Mouse (Mus musculus): ENCODE data around the gene Ccl28.
"Not testable (repeated sequence)": the region's sequence is repeated elsewhere in the genome, so short reads cannot be mapped to it uniquely, and the experiment has no call there.

Ccl28 gene

GRCm38 (mm10) chr13:119623634-119624033 lies at the start of gene Ccl28:
Gene Ccl28, plus strand, starts transcription at chr13:119623819.
- DNase-seq: no peak

- DNase-seq: peak; percentile 37
Observed at GRCm38 (mm10) chr13:119596321-119597211, 27.1 kb upstream of the Ccl28 start.

DNA sequence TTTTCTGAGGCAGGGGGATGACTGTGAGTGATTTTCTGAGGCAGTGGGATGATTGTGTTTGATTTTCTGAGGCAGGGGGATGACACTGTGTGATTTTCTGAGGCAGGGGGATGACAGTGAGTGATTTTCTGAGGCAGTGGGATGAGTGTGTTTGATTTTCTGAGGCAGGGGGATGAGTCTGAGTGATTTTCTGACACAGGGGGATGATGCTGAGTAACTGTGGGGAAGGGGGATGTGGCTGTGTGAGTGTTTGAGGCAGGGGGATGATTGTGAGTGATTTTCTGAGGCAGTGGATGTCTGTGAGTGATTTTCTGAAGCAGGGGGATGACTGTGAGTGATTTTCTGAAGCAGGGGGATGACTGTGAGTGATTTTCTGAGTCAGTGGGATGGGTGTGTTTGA lies 25.2 kb upstream of the Ccl28 start:
- DNase-seq: not testable (repeated sequence)

GRCm38 (mm10) chr13:119599066-119599465 lies 24.6 kb upstream of the Ccl28 start:
- DNase-seq: not testable (repeated sequence)

DNA sequence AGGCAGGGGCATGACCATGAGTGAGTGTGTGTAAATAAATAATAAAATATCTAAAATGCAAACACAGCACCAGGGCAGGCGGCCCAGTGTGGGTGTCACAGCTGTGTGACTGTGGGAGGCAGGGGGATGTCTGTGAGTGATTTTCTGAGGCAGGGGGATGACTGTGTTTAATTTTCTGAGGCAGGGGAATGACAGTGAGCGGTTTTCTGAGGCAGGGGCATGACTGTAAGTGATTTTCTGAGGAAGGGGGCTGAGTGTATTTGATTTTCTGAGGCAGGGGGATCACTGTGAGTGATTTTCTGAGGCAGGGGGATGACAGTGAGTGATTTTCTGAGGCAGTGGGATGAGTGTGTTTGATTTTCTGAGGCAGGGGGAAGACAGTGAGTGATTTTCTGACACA lies 24.1 kb upstream of the Ccl28 start:
- DNase-seq: not testable (repeated sequence)

DNA sequence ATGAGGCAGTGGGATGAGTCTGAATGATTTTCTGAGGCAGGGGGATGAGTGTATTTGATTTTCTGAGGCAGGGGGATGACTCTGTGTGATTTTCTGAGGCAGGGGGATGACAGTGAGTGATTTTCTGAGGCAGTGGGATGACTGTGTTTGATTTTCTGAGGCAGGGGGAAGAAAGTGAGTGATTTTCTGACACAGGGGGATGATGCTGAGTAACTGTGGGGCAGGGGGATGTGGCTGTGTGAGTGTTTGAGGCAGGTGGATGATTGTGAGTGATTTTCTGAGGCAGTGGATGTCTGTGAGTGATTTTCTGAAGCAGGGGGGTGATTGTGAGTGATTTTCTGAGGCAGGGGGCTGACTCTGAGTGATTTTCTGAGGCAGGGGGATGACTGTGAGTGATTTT lies 23.5 kb upstream of the Ccl28 start:
- peak; percentile 34 for DNase-seq

DNA sequence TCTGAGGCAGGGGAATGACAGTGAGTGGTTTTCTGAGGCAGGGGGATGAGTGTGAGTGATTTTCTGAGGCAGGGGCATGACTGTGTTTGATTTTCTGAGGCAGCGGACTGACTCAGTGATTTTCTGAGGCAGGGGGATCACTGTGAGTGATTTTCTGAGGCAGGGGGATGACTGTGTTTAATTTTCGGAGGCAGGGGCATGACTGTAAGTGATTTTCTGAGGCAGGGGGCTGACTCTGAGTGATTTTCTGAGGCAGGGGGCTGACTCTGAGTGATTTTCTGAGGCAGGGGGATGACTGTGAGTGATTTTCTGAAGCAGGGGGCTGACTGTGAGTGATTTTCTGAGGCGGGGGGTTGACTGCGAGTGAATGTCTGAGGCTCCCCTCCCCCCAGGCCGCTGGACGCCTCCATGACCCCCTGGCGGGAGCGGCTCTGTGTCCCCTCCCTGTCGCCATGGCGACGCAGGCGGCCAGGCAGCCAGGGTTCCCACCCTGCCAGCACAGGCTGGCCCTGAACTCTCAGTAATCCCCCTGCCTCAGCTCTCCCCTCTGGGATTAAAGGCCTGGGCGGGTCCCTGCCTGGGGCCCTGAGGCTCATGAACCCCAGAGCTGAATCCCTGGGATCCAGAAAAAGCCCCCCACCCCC lies 20.8 kb upstream of the Ccl28 start:
- peak; percentile 66 for DNase-seq

GRCm38 (mm10) chr13:119603890-119604289 lies 19.7 kb upstream of the Ccl28 start:
- DNase-seq: not testable (repeated sequence)

GRCm38 (mm10) chr13:119604322-119604721 lies 19.3 kb upstream of the Ccl28 start:
- DNase-seq: not testable (repeated sequence)

DNA sequence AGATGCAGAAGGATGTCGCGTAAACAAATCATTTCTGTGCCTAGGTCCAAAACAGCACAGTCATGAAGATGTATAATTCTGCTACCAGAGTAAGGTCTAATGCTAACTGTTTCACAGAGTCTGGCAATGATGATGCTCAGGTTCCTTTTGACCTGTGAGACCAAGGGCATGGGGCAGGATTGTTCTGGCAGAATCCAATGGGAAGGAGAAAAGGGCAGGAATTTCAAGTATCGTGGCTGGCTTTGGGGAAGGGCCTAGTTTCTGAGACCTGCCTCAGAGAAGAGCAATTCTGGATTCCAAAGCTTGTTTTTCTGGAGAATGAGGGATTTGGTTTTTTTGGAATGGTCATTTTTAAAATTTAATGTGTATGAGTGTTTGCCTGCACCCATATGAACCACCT lies 4.8 kb upstream of the Ccl28 start:
- no peak for DNase-seq

GRCm38 (mm10) chr13:119619735-119620134 lies 3.9 kb upstream of the Ccl28 start:
- no peak for DNase-seq

- DNase-seq: peak; percentile 42
Observed at GRCm38 (mm10) chr13:119625952-119626351, 2.3 kb downstream of the Ccl28 start.

DNA sequence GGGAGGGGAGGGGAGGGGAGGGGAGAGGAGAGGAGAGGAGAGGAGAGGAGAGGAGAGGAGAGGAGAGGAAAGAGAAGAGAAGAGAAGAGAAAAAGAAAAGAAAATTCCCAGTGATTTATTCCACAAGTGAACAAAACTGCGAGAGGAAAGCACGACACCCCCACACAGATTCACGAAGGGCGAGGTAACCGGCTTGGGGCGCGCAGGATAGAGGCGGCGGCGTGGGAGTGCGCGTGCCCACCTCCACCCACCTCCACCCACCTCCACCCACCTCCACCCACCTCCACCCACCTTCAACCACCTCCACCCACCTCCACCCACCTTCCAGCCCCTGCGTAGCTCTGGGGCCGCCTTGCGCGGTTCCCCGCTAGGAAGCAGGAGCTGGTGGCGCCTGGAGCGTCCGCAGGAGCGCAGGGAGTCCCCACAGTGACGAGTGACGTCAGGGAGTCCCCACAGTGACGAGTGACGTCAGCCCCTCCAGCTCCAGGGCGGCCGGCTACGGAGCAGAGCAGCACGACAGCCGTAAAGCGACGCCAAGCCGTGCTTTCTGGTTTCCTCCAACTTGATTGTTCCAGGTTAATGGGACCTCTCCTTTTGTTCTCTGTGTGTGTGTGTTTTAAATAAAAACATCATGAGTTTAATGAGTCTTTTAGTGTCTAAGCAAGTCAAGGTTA lies 8.0 kb downstream of the Ccl28 start:
- peak; percentile 92 for DNase-seq

DNA sequence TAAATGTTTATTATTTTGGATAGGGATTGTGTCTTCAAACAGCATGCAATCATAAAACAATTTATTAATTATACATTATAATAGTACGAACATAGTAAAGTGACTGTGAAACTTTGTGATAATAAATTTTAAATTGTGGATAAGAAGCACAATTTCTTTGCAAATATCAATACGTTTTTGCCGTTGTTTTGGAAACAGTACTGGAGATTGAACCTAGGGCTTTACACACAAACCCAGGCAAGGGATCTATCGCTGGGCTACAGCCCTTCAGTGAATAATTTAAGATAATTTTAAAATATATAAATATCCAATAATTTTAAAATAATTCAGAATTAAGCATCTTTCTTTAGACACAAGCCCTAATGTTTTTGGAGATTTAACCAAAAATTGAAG lies 8.5 kb downstream of the Ccl28 start:
- no peak for DNase-seq

- DNase-seq: no peak
Observed at GRCm38 (mm10) chr13:119635496-119635895, 11.9 kb downstream of the Ccl28 start.

DNA sequence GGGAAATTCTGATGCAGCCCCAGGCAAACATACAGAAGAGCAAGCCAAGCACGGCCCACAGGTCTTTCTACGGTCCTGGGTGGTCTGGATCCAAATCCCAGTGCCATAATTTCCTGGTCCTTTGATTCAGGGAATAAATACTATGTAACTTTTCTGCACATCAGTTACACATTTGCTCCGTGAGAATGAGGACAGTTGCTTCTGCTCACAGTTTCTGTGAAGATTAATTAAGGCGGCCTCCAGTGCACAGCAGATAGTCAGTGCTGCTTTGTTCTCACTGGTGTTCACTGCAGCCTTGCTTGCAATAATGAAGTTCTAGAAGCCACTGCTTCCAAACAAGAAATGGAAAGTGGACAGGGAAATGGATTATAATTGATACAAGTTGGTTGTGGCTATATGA lies 14.2 kb downstream of the Ccl28 start:
- no peak for DNase-seq

DNA sequence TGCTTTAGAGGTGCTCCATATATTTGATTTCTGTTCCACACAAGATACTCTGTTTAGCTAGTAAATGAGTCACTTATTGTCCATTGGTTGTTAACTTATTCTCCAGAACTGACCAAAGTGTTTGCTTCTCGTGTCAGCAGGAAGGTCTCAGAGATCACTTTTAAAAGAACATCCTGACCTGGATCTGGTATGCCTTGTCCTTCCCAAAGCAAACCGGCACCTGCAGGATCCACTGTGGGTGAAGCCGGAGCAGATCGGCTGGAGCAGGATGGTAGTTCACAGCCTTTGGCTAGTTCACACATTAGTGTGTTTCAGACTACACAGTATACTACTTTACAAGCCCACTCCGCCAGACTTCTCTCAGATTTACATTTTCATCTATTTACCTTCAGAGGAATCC lies 14.8 kb downstream of the Ccl28 start:
- DNase-seq: no peak

- no peak for DNase-seq
Observed at GRCm38 (mm10) chr13:119639302-119639701, 15.7 kb downstream of the Ccl28 start.

GRCm38 (mm10) chr13:119640504-119640903 lies 16.9 kb downstream of the Ccl28 start:
- DNase-seq: peak; percentile 61

DNA sequence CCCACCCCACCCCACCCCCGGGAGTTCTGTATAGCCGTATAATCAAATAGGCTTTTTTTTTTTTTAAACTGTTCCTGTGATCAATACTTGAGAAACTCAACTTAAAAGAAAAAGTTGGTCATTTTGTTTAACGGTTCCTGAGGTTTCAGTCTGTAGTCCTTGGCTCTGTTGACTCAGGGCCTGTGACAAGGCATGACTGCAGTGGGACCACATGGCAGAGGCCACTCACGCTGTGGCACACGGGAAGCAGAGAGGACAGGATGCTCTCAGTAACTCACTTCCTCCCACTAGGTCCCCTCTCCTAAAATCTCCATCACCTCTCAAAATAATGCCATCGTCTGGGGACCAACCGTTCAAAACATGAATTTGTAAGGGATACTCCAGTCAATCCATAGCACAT lies 17.5 kb downstream of the Ccl28 start:
- DNase-seq: no peak

DNA sequence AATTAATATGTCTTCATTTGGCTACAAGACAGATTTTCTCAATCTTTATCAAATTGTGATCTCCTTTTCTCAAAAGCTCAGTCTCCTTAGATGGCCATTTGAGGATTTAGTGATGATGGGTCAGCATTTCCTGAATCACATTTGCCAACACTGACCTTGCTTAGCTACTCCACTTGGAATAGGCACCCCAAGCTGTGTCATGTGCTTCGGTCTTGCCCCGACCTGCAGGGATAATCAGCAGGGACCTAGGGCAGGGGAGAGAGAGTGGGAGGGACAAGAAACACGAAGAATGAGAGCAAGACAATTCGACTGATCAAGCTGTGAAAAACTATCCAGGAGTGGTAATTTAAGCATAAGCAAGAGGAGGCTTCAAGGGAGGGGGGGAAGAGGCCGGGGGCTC lies 21.1 kb downstream of the Ccl28 start:
- DNase-seq: no peak

GRCm38 (mm10) chr13:119646511-119646910 lies 22.9 kb downstream of the Ccl28 start:
- DNase-seq: no peak

- DNase-seq: no peak
Observed at GRCm38 (mm10) chr13:119648891-119649698, 25.5 kb downstream of the Ccl28 start.
